Mouse (Mus musculus) CH12.LX (cell line): ENCODE data around the gene Muc4. TPM values are rescaled to one million over a fixed set of nuclear protein-coding genes. Genes with fewer than 3 reads are reported as not detected.

ENCODE experiments used
- DNase-seq: peaks from one replicate; pipeline ENCODE4 v3.0.0-alpha.2; 2013; ENCODE audit errors: extremely low read depth
- H3K27ac ChIP-seq: 2 replicates; pipeline ENCODE4 v1.5.1; 2012; ENCODE audit warnings: low read depth, mild to moderate bottlenecking, control low read depth, moderate library complexity; ENCODE audit not compliant: insufficient read depth
- H3K27me3 ChIP-seq: replicated peaks from 2 replicates; pipeline ENCODE3; 2012; ENCODE audit warnings: inconsistent platforms
- H3K36me3 ChIP-seq, 2 experiments: replicated peaks in 1 of 2; 2 replicates each; pipeline versions ENCODE3 to v1.6.1; 2012; ENCODE audit warnings: inconsistent platforms in 1 of 2, low read length in 1 of 2, mild to moderate bottlenecking in 1 of 2, mixed read lengths in 1 of 2, moderate library complexity in 1 of 2; ENCODE audit not compliant: control insufficient read depth in 1 of 2, insufficient read depth in 1 of 2
- H3K4me1 ChIP-seq, 2 experiments: 2 replicates each; pipeline ENCODE4 v1.6.1; 2012; ENCODE audit warnings: inconsistent platforms in 1 of 2, moderate library complexity in 1 of 2; ENCODE audit not compliant: insufficient read depth in 2 of 2, control insufficient read depth in 1 of 2
- H3K4me2 ChIP-seq: 2 replicates; pipeline ENCODE4 v1.6.1; 2012; ENCODE audit warnings: low read depth, mild to moderate bottlenecking, control low read depth; ENCODE audit not compliant: poor library complexity, insufficient read depth, severe bottlenecking
- H3K4me3 ChIP-seq, 3 experiments: fragments of 150-350 bp in 1 of 3; sonication (generic) in 1 of 3; replicated peaks in 1 of 3; 2 replicates each; pipeline versions ENCODE3 to v1.5.1; 2011 to 2012; ENCODE audit warnings: low read depth in 2 of 3, low read length in 2 of 3, mild to moderate bottlenecking in 2 of 3, moderate library complexity in 2 of 3, control low read depth in 1 of 3, improper control_type of control experiment in 1 of 3, inconsistent platforms in 1 of 3, mixed read lengths in 1 of 3; ENCODE audit not compliant: poor library complexity in 1 of 3
- H3K79me2 ChIP-seq: replicated peaks from 2 replicates; pipeline ENCODE4 v1.6.1; 2012; ENCODE audit warnings: mild to moderate bottlenecking, moderate library complexity; ENCODE audit not compliant: control insufficient read depth, poor library complexity, insufficient read depth, severe bottlenecking; ENCODE audit errors: extremely low read depth
- H3K9ac ChIP-seq: 2 replicates; pipeline ENCODE4 v1.6.1; 2012; ENCODE audit warnings: low read depth, mild to moderate bottlenecking, control low read depth, moderate library complexity; ENCODE audit not compliant: insufficient read depth
- H3K9me3 ChIP-seq: replicated peaks from 2 replicates; pipeline ENCODE3; 2012; ENCODE audit warnings: low read length, inconsistent platforms, mixed read lengths
- BHLHE40 ChIP-seq: IDR thresholded peaks from 2 replicates; pipeline ENCODE4 v1.6.1; 2011; ENCODE audit warnings: mild to moderate bottlenecking, low read depth, low read length, improper control_type of control experiment
- CHD1 ChIP-seq: IDR thresholded peaks from 2 replicates; pipeline ENCODE4 v1.6.1; 2012; ENCODE audit warnings: low read depth, low read length, improper control_type of control experiment, inconsistent platforms
- CHD2 ChIP-seq: IDR thresholded peaks from 2 replicates; pipeline ENCODE4 v1.6.1; 2011; ENCODE audit warnings: low read length, improper control_type of control experiment
- CTCF ChIP-seq, 2 experiments: IDR thresholded peaks in 1 of 2; conservative IDR thresholded peaks in 1 of 2; 2 replicates each; pipeline ENCODE4 v1.5.1; 2011 to 2012; ENCODE audit warnings: low read depth in 2 of 2, low read length in 2 of 2, improper control_type of control experiment in 1 of 2, inconsistent platforms in 1 of 2, mild to moderate bottlenecking in 1 of 2, moderate library complexity in 1 of 2
- E2F4 ChIP-seq: IDR thresholded peaks from 2 replicates; pipeline ENCODE4 v1.6.1; 2011; ENCODE audit warnings: low read depth, low read length, improper control_type of control experiment; ENCODE audit not compliant: insufficient replicate concordance
- ELF1 ChIP-seq: IDR thresholded peaks from 2 replicates; pipeline ENCODE4 v1.6.1; 2014; ENCODE audit warnings: low read depth, mild to moderate bottlenecking, inconsistent platforms, low read length, improper control_type of control experiment
- EP300 ChIP-seq: IDR thresholded peaks from 2 replicates; pipeline ENCODE4 v1.6.1; 2011; ENCODE audit warnings: low read length, improper control_type of control experiment
- ETS1 ChIP-seq: conservative IDR thresholded peaks from 2 replicates; pipeline ENCODE4 v1.6.1; 2012; ENCODE audit warnings: low read depth, mild to moderate bottlenecking, inconsistent platforms, low read length, improper control_type of control experiment, moderate library complexity
- GABPA ChIP-seq: IDR thresholded peaks from 2 replicates; pipeline ENCODE4 v1.6.1; 2012; ENCODE audit warnings: low read depth, low read length, improper control_type of control experiment, inconsistent platforms; ENCODE audit not compliant: insufficient replicate concordance
- HCFC1 ChIP-seq: IDR thresholded peaks from 2 replicates; pipeline ENCODE4 v1.6.1; 2012; ENCODE audit warnings: low read depth, mild to moderate bottlenecking, inconsistent platforms, low read length, improper control_type of control experiment
- IRF4 ChIP-seq: IDR thresholded peaks from 2 replicates; pipeline ENCODE4 v1.6.1; 2014; ENCODE audit warnings: low read depth, mild to moderate bottlenecking, inconsistent platforms, low read length, improper control_type of control experiment
- JUN ChIP-seq: IDR thresholded peaks from 2 replicates; pipeline ENCODE4 v1.6.1; 2011; ENCODE audit warnings: low read depth, mild to moderate bottlenecking, low read length, improper control_type of control experiment, moderate library complexity; ENCODE audit not compliant: insufficient read depth
- JUND ChIP-seq: conservative IDR thresholded peaks from 2 replicates; pipeline ENCODE4 v1.6.1; 2011; ENCODE audit warnings: low read depth, low read length, improper control_type of control experiment
- KAT2A ChIP-seq: IDR thresholded peaks from 2 replicates; pipeline ENCODE4 v1.6.1; 2012; ENCODE audit warnings: low read length, improper control_type of control experiment, inconsistent platforms; ENCODE audit not compliant: insufficient replicate concordance
- MAFK ChIP-seq: IDR thresholded peaks from 2 replicates; pipeline ENCODE4 v1.6.1; 2011; ENCODE audit warnings: low read length, improper control_type of control experiment; ENCODE audit not compliant: insufficient replicate concordance
- MAX ChIP-seq: IDR thresholded peaks from 2 replicates; pipeline ENCODE4 v1.6.1; 2011; ENCODE audit warnings: low read length, improper control_type of control experiment
- MAZ ChIP-seq: IDR thresholded peaks from 2 replicates; pipeline ENCODE4 v1.6.1; 2012; ENCODE audit warnings: low read depth, mild to moderate bottlenecking, inconsistent platforms, low read length, improper control_type of control experiment, moderate library complexity
- MEF2A ChIP-seq: IDR thresholded peaks from 2 replicates; pipeline ENCODE4 v1.6.1; 2014; ENCODE audit warnings: low read depth, mild to moderate bottlenecking, inconsistent platforms, low read length, improper control_type of control experiment, borderline replicate concordance
- MXI1 ChIP-seq: IDR thresholded peaks from 2 replicates; pipeline ENCODE4 v1.6.1; 2011; ENCODE audit warnings: mild to moderate bottlenecking, low read depth, low read length, improper control_type of control experiment
- MYC ChIP-seq: IDR thresholded peaks from 2 replicates; pipeline ENCODE4 v1.6.1; 2011; ENCODE audit warnings: low read depth, mild to moderate bottlenecking, improper control_type of control experiment, low read length
- NELFE ChIP-seq: IDR thresholded peaks from 2 replicates; pipeline ENCODE4 v1.6.1; 2011; ENCODE audit warnings: low read depth, low read length, improper control_type of control experiment
- NRF1 ChIP-seq: IDR thresholded peaks from 2 replicates; pipeline ENCODE4 v1.6.1; 2014; ENCODE audit warnings: low read depth, mild to moderate bottlenecking, inconsistent platforms, low read length, improper control_type of control experiment, moderate library complexity
- PAX5 ChIP-seq: IDR thresholded peaks from 2 replicates; pipeline ENCODE4 v1.6.1; 2012; ENCODE audit warnings: low read length, inconsistent platforms, mixed read lengths
- POLR2A ChIP-seq: IDR thresholded peaks from 2 replicates; pipeline ENCODE4 v1.6.1; 2011; ENCODE audit warnings: low read depth, mild to moderate bottlenecking, improper control_type of control experiment, low read length
- POLR2AphosphoS2 ChIP-seq: IDR thresholded peaks from 2 replicates; pipeline ENCODE4 v1.6.1; 2011; ENCODE audit warnings: low read depth, low read length, improper control_type of control experiment
- RAD21 ChIP-seq: IDR thresholded peaks from 2 replicates; pipeline ENCODE4 v1.6.1; 2011; ENCODE audit warnings: low read depth, mild to moderate bottlenecking, low read length, improper control_type of control experiment, moderate library complexity
- RCOR1 ChIP-seq: conservative IDR thresholded peaks from 2 replicates; pipeline ENCODE4 v1.6.1; 2012; ENCODE audit warnings: low read depth, mild to moderate bottlenecking, inconsistent platforms, low read length, improper control_type of control experiment
- SIN3A ChIP-seq: IDR thresholded peaks from 2 replicates; pipeline ENCODE4 v1.6.1; 2012; ENCODE audit warnings: low read length, improper control_type of control experiment, inconsistent platforms
- SMC3 ChIP-seq: IDR thresholded peaks from 2 replicates; pipeline ENCODE4 v1.6.1; 2011; ENCODE audit warnings: low read depth, low read length, improper control_type of control experiment
- TBP ChIP-seq: conservative IDR thresholded peaks from 2 replicates; pipeline ENCODE4 v1.6.1; 2011; ENCODE audit warnings: low read depth, low read length, improper control_type of control experiment
- TCF12 ChIP-seq: IDR thresholded peaks from 2 replicates; pipeline ENCODE4 v1.6.1; 2014; ENCODE audit warnings: low read depth, mild to moderate bottlenecking, inconsistent platforms, low read length, improper control_type of control experiment
- UBTF ChIP-seq: IDR thresholded peaks from 2 replicates; pipeline ENCODE4 v1.6.1; 2012; ENCODE audit warnings: low read depth, mild to moderate bottlenecking, inconsistent platforms, low read length, improper control_type of control experiment, moderate library complexity
- USF1 ChIP-seq: IDR thresholded peaks from 2 replicates; pipeline ENCODE4 v1.6.1; 2014; ENCODE audit warnings: low read depth, mild to moderate bottlenecking, inconsistent platforms, low read length, improper control_type of control experiment
- USF2 ChIP-seq: conservative IDR thresholded peaks from 2 replicates; pipeline ENCODE4 v1.6.1; 2011; ENCODE audit warnings: low read depth, low read length, improper control_type of control experiment
- ZC3H11A ChIP-seq: IDR thresholded peaks from 2 replicates; pipeline ENCODE4 v1.6.1; 2012; ENCODE audit warnings: low read depth, mild to moderate bottlenecking, inconsistent platforms, low read length, improper control_type of control experiment
- ZKSCAN1 ChIP-seq: IDR thresholded peaks from 2 replicates; pipeline ENCODE4 v1.6.1; 2012; ENCODE audit warnings: low read depth, inconsistent platforms, low read length, improper control_type of control experiment, borderline replicate concordance
- ZMIZ1 ChIP-seq: IDR thresholded peaks from 2 replicates; pipeline ENCODE4 v1.6.1; 2012; ENCODE audit warnings: low read depth, mild to moderate bottlenecking, inconsistent platforms, low read length, improper control_type of control experiment
- ZNF384 ChIP-seq: IDR thresholded peaks from 2 replicates; pipeline ENCODE4 v1.6.1; 2012; ENCODE audit warnings: low read depth, low read length, improper control_type of control experiment, inconsistent platforms
- dilution Hi-C: fragments of 300-500 bp; cut with MboI; formaldehyde crosslinking; loops from 2 replicates; pipeline ENCODE4 v1.14.3; 2020; ENCODE audit warnings: low sequenced_read_pairs; ENCODE audit not compliant: extremely low pct_unique_long_range_greater_than_20kb, extremely low pct_ligation_motif_present
- in situ Hi-C: fragments of 300-500 bp; cut with MboI; formaldehyde crosslinking; loops from 3 replicates; pipeline ENCODE4 v1.14.3; 2019; ENCODE audit warnings: low sequenced_read_pairs, low pct_ligation_motif_present, low pct_unique_long_range_greater_than_20kb, mixed read lengths
- polyA plus RNA-seq: library from polyadenylated mRNA; unstranded; fragments of >175 nt; gene quantifications from 2 replicates; pipeline ENCODE4 v1.2.1, GENCODE M21; 2012; ENCODE audit warnings: low read depth; ENCODE audit not compliant: insufficient read length
- total RNA-seq, 2 experiments: library from RNA; depleted of rRNA; stranded (reverse); fragments of 300-350 nt in 1 of 2; fragments of >200 nt in 1 of 2; gene quantifications; 2 replicates each; pipeline ENCODE4 v1.2.3; 2012 to 2014

Gene Muc4
- total and polyA plus RNA-seq, 3 experiments: 0.09 to 0.51 (median 0.34) TPM

GRCm38 (mm10) chr16:32696841-32697464 lies 38.7 kb upstream of the Muc4 start:
- H3K27me3 ChIP-seq: no peaks in the 10 kb centered on the region
- H3K4me2 ChIP-seq: no peak overlapping the region
- H3K9me3 ChIP-seq: no peaks in the 10 kb centered on the region
- no peak overlapping the region for H3K4me3 ChIP-seq
- in situ Hi-C loops: loop anchor here (10.0 kb wide), 1 partner anchor 118 kb away; the partner anchor contains the start of gene Smbd1
- peak; percentile 61 for DNase-seq
- dilution Hi-C loops: no loop called here
- H3K36me3 ChIP-seq: no peaks in the 10 kb centered on the region
- TF ChIP-seq E2F4 (no peak), BHLHE40 (no peak), ZMIZ1 (no peak), POLR2AphosphoS2 (no peak), ETS1 (no peak), HCFC1 (peak; percentile 28; the same call in 1 of the 2 replicates), SMC3 (peak; percentile 68), UBTF (no peak), CHD2 (no peak), MAFK (no peak), ZC3H11A (no peak), MAZ (peak; percentile 54; the same call in 1 of the 2 replicates), ZKSCAN1 (no peak), PAX5 (no peak), SIN3A (0 out of 2 replicates have a peak, but pooled peaks have one; percentile 52), MAX (0 out of 2 replicates have a peak, but pooled peaks have one; percentile 33), NRF1 (no peak), USF1 (no peak), RAD21 (peak; percentile 85), CTCF (conservative IDR thresholded peaks at IDR 0.05 in 1 of 2, IDR thresholded peaks at IDR 0.05 in 1 of 2; ENCODE audit: low read depth in 2 of 2, low read length in 2 of 2) (peak; percentile 90 to 95), TCF12 (0 out of 2 replicates have a peak, but pooled peaks have one; percentile 24), NELFE (peak; percentile 29; the same call in 1 of the 2 replicates), KAT2A (no peak), JUN (no peak; the same call in 1 of the 2 replicates), USF2 (no peak; the same call in 1 of the 2 replicates), POLR2A (no peak), RCOR1 (no peak), GABPA (no peak), ZNF384 (no peak), MYC (peak; percentile 52; the same call in 1 of the 2 replicates), TBP (no peak), MXI1 (no peak), EP300 (no peak), CHD1 (no peak), IRF4 (peak; percentile 44; the same call in 1 of the 2 replicates), JUND (no peak), ELF1 (peak; percentile 15; the same call in 1 of the 2 replicates), MEF2A (peak; percentile 96)
- H3K4me1 ChIP-seq: peaks cover 4 to 24% of the 10 kb centered on the region in 2 experiments; a peak in 3 of 4 replicates
- H3K9ac ChIP-seq: no peak overlapping the region
- H3K27ac ChIP-seq: no peak overlapping the region
- H3K79me2 ChIP-seq: no peaks in the 10 kb centered on the region
